Mouse (Mus musculus): ENCODE measurements around the gene Vmn1r39. TPM values are rescaled to one million over a fixed set of nuclear protein-coding genes. Genes with fewer than 3 reads are reported as not detected.
"Not testable (repeated sequence)": the region's sequence is repeated elsewhere in the genome, so short reads cannot be mapped to it uniquely, and the experiment has no call there.

Vmn1r39 gene
- not detected for total RNA-seq (2021)
- long read RNA-seq, experiment 1 = 0 reads
- long read RNA-seq, experiment 2 = 0 reads

DNA sequence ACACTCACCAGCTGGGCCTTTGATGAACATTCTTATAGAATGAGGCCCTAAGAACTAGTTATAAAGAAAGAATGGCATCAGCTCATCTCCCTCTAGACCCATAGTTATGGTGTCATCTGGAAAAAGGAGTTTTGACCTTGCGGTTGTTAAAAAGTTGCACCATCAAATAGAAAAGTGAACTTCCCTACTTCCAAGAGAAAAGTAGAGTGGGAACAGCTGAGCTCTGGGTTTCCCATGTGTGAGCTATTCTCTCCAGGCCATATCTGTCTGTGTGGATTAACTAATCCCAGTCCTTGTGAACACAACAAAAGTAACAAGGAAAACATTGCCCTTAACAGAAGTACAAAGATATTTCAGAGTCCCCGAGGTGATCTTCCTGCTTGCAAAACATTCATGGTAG is at the start of gene Vmn1r39:
Gene Vmn1r39, minus strand, starts transcription at position 101 of the 400 bp plus-strand sequence.
- TF ChIP-seq CTCF (IDR thresholded peaks at IDR 0.05) = no peak
- DNase-seq = no peak
- H3K27ac ChIP-seq = no peak within 1 kb of the TSS
- intact Hi-C loops (cut with DNase I) = no loop called here
- no peak within 1 kb of the TSS for H3K4me3 ChIP-seq

DNA sequence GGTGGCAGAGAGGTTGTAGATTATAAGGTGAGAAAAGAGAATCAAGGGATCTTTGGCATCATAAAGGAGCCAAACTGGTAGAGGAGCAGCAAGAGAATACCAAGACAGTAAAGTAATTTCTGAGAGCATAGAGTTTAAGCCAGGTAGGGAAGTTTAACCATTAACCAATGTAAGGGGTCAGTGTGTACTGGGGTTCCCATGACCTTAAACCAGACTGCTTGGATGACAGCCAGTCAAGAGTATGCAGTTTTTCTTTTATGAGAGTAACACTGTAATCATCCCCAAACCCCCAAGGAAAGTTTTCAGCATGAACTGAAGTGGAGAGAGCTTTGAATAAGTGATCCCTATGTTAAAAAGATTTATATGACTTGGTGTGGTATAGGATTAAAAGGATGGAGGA is 49.0 kb upstream of the Vmn1r39 start:
- intact Hi-C loops (cut with DNase I) = no loop called here
- DNase-seq = no peak

GRCm38 (mm10) chr6:66858356-66858755 is 47.9 kb upstream of the Vmn1r39 start:
- Histone ChIP-seq H3K27ac (no peak overlapping the region), H3K4me3 (no peak overlapping the region)
- TF ChIP-seq CTCF (IDR thresholded peaks at IDR 0.05) = no peak
- intact Hi-C loops (cut with DNase I) = no loop called here
- DNase-seq = no peak

More for the DNA sequence above, 49.0 kb upstream of the Vmn1r39 start:
- no peak for TF ChIP-seq CTCF (IDR thresholded peaks at IDR 0.05)
- H3K4me3 ChIP-seq = no peak overlapping the region
- no peak overlapping the region for H3K27ac ChIP-seq

DNA sequence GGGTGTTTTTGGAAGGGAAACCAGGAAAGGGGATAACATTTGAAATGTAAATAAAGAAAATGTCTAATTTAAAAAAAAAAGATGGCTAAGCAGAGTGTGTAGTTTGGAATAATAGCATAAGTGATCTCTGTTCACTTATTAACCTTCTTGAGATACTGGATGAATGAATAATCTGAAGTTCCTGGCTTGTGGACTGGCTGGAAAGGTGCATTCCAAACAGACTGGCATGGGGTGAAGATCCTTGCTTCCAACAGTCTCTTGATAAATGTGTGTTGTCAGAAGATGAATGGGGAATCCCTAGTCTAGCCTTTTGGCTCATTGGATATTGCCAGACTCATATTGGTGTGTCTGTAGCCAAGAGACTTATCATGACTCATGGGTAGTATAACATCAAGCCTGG is 45.8 kb upstream of the Vmn1r39 start:
- Histone ChIP-seq H3K4me3 (no peak overlapping the region), H3K27ac (no peak overlapping the region)
- TF ChIP-seq CTCF (IDR thresholded peaks at IDR 0.05) = no peak
- intact Hi-C loops (cut with DNase I) = no loop called here
- no peak for DNase-seq

GRCm38 (mm10) chr6:66848936-66849335 is 38.5 kb upstream of the Vmn1r39 start:
- no peak overlapping the region for H3K27ac ChIP-seq
- DNase-seq = no peak
- H3K4me3 ChIP-seq = no peak overlapping the region
- TF ChIP-seq CTCF (IDR thresholded peaks at IDR 0.05) = no peak
- intact Hi-C loops (cut with DNase I) = no loop called here

GRCm38 (mm10) chr6:66840631-66841030 is 30.2 kb upstream of the Vmn1r39 start:
- TF ChIP-seq CTCF (IDR thresholded peaks at IDR 0.05) = peak; percentile 63
- H3K27ac ChIP-seq, H3K4me3 ChIP-seq: not testable (repeated sequence)
- intact Hi-C loops (cut with DNase I) = loop anchor here (1.0 to 2.0 kb wide), 2 partner anchors 115 to 318 kb away; no protein-coding TSS in a partner anchor
- DNase-seq = peak; percentile 25

DNA sequence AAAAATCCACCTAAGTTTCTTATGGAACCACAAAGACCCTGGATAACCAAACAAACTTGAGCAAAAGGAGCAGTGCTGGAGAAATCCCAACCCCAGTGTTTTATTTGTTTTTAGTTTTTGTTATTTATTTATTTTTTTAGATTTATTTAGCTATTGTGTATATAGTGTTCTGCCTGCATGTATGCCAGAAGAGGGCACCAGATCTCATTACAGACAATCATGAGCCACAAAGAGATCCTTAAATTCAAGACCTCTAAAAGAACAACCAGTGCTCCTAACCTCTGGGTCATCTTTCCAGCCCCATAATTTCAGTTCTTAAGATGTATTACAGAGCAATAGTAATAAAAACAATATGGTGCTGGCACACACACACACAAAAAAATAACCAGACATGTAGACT is 26.5 kb upstream of the Vmn1r39 start:
- DNase-seq = no peak
- Histone ChIP-seq H3K4me3 (no peak overlapping the region), H3K27ac (no peak overlapping the region)
- TF ChIP-seq CTCF (IDR thresholded peaks at IDR 0.05) = 0 out of 2 replicates have a peak, but pooled peaks have one; percentile 4
- intact Hi-C loops (cut with DNase I) = no loop called here

- no peak for DNase-seq
- no peak for TF ChIP-seq CTCF (IDR thresholded peaks at IDR 0.05)
- no peak overlapping the region for H3K4me3 ChIP-seq
- no peak overlapping the region for H3K27ac ChIP-seq
- intact Hi-C loops (cut with DNase I) = no loop called here
Measured at GRCm38 (mm10) chr6:66806311-66806710, 4.1 kb downstream of the Vmn1r39 start.

GRCm38 (mm10) chr6:66805713-66806112 is 4.7 kb downstream of the Vmn1r39 start:
- no peak for TF ChIP-seq CTCF (IDR thresholded peaks at IDR 0.05)
- DNase-seq = no peak
- no peak overlapping the region for H3K27ac ChIP-seq
- no peak overlapping the region for H3K4me3 ChIP-seq
- intact Hi-C loops (cut with DNase I) = no loop called here

- intact Hi-C loops (cut with DNase I); H3K27ac ChIP-seq; H3K4me3 ChIP-seq; DNase-seq: not testable (repeated sequence)
Measured at GRCm38 (mm10) chr6:66782527-66782926, 27.9 kb downstream of the Vmn1r39 start, which contains the start of gene Vmn1r38. Gene Vmn1r38 (minus strand): TSS chr6:66782627.

Other genes with a start within 250 kb of the Vmn1r39 start
- not detected for gene Vmn1r33, start 192.3 kb downstream of the Vmn1r39 start, total RNA-seq (2021)
- not detected for gene Vmn1r34, start 166.7 kb downstream of the Vmn1r39 start, total RNA-seq (2021)
- gene Vmn1r35, start 124.7 kb downstream of the Vmn1r39 start, total RNA-seq (2021) = not detected
- gene Vmn1r36, start 91.4 kb downstream of the Vmn1r39 start, total RNA-seq (2021) = not detected
- not detected for gene Vmn1r37, start 81.2 kb downstream of the Vmn1r39 start, total RNA-seq (2021)
- gene Vmn1r38, start 28.0 kb downstream of the Vmn1r39 start, total RNA-seq (2021) = not detected
- gene Gng12, start 85.8 kb upstream of the Vmn1r39 start, total RNA-seq (2021) = 10 to 100 TPM; 28.0 to 28.9 TPM
- gene Gadd45a, start 226.8 kb upstream of the Vmn1r39 start, total RNA-seq (2021) = 10 to 100 TPM; 27.6 to 38.9 TPM